Mouse (Mus musculus): Measurements from ENCODE around the gene Clk3.
A peak's percentile ranks its signal among the peaks of the same experiment; 100 is the strongest.
"Not testable (repeated sequence)": the region's sequence is repeated elsewhere in the genome, so short reads cannot be mapped to it uniquely, and the experiment has no call there.

The Clk3 gene

DNA sequence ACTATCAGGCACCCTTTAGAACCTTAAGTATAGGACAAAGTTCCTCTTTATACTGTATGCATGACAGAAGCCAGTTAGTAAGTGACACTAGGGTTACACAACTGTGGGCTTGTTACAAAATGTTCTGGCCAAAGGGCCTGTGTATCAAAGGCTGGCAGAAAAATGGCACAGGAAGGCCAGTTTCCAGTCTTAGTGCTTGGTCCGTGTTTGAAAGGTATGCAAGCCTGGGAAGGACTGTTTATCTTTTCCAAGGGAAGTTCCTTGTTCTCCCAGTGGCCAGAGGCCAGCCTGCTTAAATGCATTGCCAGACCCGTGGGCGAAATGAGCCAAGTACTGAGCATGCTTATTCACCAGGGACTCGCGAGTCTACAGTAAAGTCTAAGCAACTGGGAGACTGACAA is 42.3 kb downstream of the Clk3 start:
- peak; percentile 77 to 91 for DNase-seq

DNA sequence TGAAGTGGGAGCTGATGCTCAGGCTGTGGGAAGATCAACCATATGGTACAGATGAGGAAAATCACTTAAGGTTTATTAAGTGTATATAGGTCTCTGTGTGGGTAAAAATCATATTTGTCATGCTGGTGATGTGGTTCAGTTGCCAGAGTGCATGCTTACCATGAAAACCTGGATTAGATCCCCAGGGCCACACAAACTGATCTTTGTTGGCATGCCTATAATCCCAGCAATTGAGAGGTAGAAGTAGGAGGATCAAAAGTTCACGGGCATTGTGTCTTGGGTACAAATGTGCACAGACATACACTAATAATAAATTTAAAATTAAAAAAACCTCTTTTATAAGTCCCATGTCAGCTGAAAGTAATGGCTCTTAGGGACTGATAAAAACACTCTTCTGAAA is 43.3 kb downstream of the Clk3 start:
- DNase-seq: no peak

DNA sequence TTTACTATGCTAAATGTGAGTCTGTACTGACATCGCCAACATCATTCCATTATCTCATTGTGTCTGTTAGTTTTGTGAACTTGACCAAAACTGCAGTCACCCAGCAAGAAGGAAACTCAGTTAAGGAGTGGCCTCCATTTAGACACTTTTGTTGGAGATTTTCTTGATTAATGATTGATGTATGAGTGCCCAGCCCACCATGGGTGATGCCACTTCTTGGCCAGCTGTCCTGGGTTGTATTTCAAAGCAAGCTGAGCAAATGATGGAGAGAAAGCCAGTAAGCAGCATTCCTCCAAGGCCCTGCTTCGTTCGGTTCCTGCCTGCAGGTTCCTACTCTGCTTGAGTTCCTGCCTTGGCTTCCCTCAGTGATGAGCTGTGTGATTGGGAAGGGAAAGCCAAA is 44.9 kb downstream of the Clk3 start:
- peak in 1 of 2 experiments; percentile 39 for DNase-seq

DNA sequence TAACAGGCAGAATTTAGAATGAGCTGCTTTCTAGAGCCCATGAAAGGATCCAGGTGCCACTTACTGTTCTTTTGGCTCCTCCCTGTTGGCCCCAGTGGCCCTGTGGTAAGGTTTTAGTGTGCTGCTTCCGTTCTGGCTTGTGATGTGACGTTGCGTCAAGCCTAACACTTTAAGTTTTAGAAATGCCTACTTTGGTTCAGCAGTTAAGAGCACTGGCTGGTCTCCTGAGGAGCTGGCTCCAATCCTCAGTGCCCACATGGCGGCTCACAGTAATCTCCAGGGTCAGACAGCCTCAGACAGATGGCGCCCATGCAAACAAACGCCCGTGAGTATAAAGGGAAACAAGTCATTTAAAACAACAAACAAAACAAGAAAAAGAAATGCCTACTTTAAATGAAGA is 47.3 kb downstream of the Clk3 start:
- peak; percentile 17 to 41 for DNase-seq

DNA sequence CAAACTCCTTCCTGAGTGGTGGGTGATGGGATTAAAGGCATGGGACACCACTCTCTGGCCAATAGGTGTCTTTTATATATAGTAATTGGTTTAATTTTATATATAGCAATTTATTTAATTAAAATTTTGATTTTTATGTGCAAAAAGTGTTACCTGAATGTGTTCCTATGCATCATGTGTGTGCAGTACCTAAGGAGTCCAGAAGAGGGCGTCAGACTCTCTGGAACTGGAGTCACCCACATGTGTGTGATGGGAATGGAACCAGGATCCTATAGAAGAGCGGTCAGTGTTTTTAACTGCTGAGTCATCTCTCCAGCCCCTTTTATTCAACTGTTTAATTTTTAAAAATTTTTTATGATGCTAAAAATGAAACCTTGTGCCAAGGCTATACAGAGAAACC is 53.5 kb downstream of the Clk3 start:
- no peak for DNase-seq

DNA sequence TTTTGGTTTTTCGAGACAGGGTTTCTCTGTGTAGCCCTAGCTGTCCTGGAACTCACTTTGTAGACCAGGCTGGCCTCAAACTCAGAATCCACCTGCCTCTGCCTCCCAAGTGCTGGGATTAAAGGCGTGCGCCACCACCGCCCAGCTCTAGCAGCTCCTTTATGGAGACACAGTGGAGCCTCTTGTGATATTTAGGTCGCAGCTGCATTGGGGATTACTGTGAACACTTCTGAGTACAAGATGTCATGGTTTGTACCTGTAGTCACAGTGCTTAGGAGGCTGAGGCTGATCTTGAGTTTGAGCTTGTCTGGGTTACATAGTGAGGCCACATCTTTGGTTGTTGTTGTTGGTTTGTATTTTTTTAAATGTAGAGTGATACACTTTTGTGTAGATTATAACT is 55.4 kb downstream of the Clk3 start:
- not testable (repeated sequence) for DNase-seq

DNA sequence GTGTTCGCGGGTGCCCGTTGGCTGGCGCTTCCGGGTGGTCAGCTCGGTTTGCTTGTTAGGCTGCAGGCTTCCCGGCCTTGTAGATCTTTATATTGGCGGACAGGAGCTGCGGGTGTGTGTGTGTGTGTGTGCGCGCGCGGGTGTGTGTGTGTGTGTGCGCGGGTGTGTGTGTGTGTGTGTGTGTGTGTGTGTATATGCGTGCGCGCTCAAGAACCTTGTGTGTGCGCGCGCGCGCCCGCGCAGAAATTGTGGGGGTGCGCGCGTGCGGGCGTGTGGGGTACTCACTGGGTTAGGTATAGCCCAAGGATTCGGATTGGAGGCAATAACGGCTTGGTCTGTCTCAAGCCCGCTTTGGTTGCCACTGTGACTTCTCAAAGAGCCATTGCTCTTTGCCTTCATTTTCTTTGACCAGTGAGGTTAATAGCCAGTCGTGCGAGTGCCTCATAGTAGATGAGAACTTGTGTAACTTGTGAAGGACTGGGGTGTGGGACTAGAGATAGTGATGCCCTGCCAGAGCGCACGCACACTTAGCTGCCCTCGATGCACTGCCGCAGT is 56.9 kb downstream of the Clk3 start:
- peak in 1 of 2 experiments; percentile 60 for DNase-seq

DNA sequence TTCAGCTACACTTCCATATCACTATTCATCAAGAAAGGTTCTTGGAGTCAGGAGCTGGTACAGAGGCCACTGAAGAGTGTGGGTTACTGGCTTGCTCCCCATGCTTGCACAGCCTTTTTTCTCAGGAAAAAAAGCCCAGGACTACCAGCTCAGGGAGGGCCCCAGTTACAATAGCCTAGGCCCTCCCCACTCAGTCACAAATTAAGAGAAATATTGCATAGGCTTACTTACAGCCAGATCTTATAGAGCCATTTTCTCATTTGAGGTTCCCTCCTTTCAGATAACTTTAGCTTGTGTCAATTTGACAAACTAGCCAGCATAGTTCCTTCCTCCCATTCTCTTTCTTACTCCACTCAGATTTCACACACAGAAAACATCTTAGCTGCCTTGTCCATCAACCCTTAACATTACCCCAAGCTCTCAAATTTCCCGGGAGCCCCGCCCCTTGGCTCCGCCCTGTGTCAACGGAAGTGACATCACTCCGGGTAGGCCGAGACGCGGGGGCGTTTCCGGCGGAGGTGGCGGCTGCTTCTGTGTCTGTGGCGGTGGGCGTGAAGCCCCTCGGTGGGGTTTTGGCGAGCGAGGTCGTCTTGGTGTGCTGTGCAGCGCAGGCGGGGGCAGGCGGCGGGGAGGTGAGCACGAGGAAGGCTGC is 57.5 kb downstream of the Clk3 start, which contains the start of gene Edc3:
TSS of gene Edc3 (plus strand) at position 473 of the 652 bp plus-strand sequence.
- DNase-seq: peak; percentile 91 to 96

DNA sequence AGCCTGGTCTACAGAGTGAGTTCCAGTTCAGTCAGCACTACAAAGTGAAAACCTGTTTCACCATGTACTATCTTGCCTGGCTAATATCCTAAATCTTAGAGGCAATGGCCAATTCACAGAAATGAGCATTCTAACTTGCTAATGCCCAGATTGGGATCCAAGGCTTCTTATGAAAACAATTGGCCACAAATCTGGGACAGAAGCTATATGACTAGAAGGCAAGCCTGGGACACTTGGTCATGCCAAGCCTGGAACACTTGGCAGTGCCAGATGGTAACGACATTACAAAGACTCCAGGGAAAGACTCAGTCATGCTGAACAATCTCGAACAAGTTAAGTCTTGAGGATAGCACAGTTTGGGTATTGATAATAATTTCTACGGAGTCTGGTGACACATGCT is 59.2 kb downstream of the Clk3 start:
- DNase-seq: no peak

All from kidney, postnatal 36 days (tissue).